Mouse (Mus musculus): ENCODE measurements around the gene Msrb2.

DNA sequence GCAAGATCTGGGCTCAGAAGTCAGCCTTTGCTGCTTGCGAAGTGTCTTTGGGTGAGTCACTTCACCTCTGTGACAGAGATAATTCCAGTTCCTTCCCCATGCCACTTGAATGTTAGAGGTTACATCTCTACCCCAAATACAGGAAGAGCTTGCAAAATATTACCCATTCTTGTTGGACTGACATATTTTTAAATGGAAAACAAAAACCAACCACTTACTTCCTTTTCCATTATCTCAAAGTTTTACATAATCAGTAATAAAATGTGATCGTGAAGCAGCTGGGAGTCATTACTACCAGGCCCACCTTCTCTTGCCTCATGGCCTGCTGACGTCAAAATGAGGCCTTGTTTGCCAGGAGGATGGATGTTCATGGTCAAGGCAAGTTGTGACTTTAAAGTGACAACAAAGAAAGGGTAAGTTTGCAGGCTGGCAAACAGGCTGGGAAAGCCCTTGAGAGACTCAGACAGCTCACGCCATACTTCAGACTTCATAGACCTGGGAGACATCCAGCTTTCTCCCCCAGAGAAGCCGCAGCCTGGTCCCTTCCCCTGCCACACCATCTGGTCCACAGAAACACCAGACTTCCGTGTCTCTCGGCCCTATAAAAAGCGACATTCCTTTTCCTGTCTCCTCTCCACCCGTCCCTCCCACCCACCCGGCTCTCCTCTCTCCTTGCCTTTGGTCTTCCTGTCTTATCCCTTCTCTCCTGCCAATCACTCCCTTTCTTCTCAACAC is 27.2 kb upstream of the Msrb2 start:
- TF ChIP-seq CHD2 (IDR thresholded peaks at IDR 0.05; ENCODE audit: low read depth, low read length) = no peak
- TF ChIP-seq MAFK (IDR thresholded peaks at IDR 0.05; ENCODE audit: insufficient read depth, low read depth, low read length) = no peak
- TF ChIP-seq ZNF384 (IDR thresholded peaks at IDR 0.05; ENCODE audit: low read depth, low read length) = no peak
- no peak for TF ChIP-seq HCFC1 (IDR thresholded peaks at IDR 0.05; ENCODE audit: borderline replicate concordance, insufficient read depth, low read length)
- TF ChIP-seq ZC3H11A (IDR thresholded peaks at IDR 0.05; ENCODE audit: borderline replicate concordance, low read depth, low read length) = no peak
